Mouse (Mus musculus) heart, embryonic 14.5 days (tissue): ENCODE measurements at regions not wholly inside any gene's neighbourhood (a gene's known extent, or its start where the extent isn't known, plus 50 kb on each side); places are given as distances from the start of the nearest gene placed in this dataset.

Experiments used
- ATAC-seq: fragments of 200-750 bp; cut with Nextera tagmentation; 2 replicates; pipeline ENCODE4 v1.8.0; 2017; ENCODE audit warnings: low read depth, moderate TSS enrichment; ENCODE audit not compliant: insufficient number of reproducible peaks, insufficient read depth, low FRiP score
- H3K27ac ChIP-seq, 2 experiments: fragments of 200-500 bp in 1 of 2; fragments of 300-500 bp in 1 of 2; sonication (generic) in 1 of 2; replicated peaks in 1 of 2; 2 replicates each; pipeline ENCODE4 v1.5.1; 2012 to 2014; ENCODE audit warnings: low read depth in 2 of 2, low read length in 2 of 2, control low read depth in 1 of 2, mild to moderate bottlenecking in 1 of 2, mixed read lengths in 1 of 2; ENCODE audit not compliant: control insufficient read depth in 1 of 2, insufficient read depth in 1 of 2
- H3K27me3 ChIP-seq: fragments of 300-500 bp; sonication (generic); 2 replicates; pipeline ENCODE4 v1.6.1; 2014; ENCODE audit warnings: mild to moderate bottlenecking, low read length, control low read depth; ENCODE audit not compliant: control insufficient read depth, insufficient read depth
- H3K36me3 ChIP-seq: fragments of 300-500 bp; sonication (generic); 2 replicates; pipeline ENCODE4 v1.6.1; 2014; ENCODE audit warnings: mild to moderate bottlenecking, control low read depth, low read length, mixed read lengths; ENCODE audit not compliant: control insufficient read depth, insufficient read depth
- H3K4me1 ChIP-seq, 2 experiments: fragments of 200-500 bp in 1 of 2; fragments of 300-500 bp in 1 of 2; sonication (generic) in 1 of 2; 2 replicates each; pipeline ENCODE4 v1.6.1; 2012 to 2014; ENCODE audit warnings: low read length in 2 of 2, control low read depth in 1 of 2, mixed read lengths in 1 of 2; ENCODE audit not compliant: control insufficient read depth in 2 of 2, insufficient read depth in 2 of 2
- H3K4me2 ChIP-seq: fragments of 300-500 bp; sonication (generic); 2 replicates; pipeline ENCODE4 v1.6.1; 2014; ENCODE audit warnings: mild to moderate bottlenecking, low read length
- H3K4me3 ChIP-seq, 2 experiments: fragments of 200-500 bp in 1 of 2; fragments of 300-500 bp in 1 of 2; sonication (generic) in 1 of 2; 2 replicates each; pipeline ENCODE4 v1.5.1; 2012 to 2014; ENCODE audit warnings: low read length in 2 of 2, mild to moderate bottlenecking in 2 of 2, control low read depth in 1 of 2, low read depth in 1 of 2, moderate library complexity in 1 of 2; ENCODE audit not compliant: control insufficient read depth in 1 of 2, insufficient read depth in 1 of 2
- H3K9ac ChIP-seq: fragments of 300-500 bp; sonication (generic); 2 replicates; pipeline ENCODE4 v1.6.1; 2014; ENCODE audit warnings: mild to moderate bottlenecking, low read length
- H3K9me3 ChIP-seq: fragments of 300-500 bp; sonication (generic); 2 replicates; pipeline ENCODE4 v1.6.1; 2016; ENCODE audit warnings: low read length, control low read depth; ENCODE audit not compliant: control insufficient read depth
- WGBS: fragments of 180-500 bp; shearing (Covaris S2); extraction: QIAGEN DNeasy Blood & Tissue Kit; methylation state at CpG from one replicate; pipeline ENCODE4 v1.1.7; 2014; 5-methylcytosine and 5-hydroxymethylcytosine counted together

GRCm38 (mm10) chr11:19306687-19307086, 287.9 kb upstream of the Meis1 start:
- Histone ChIP-seq H3K27me3 (no peaks in the 10 kb centered on the region), H3K4me1 (peaks cover 4 to 15% of the 10 kb centered on the region in 2 experiments), H3K4me3 (no peak overlapping the region), H3K9me3 (no peaks in the 10 kb centered on the region), H3K36me3 (no peaks in the 10 kb centered on the region), H3K27ac (0 out of 4 replicates have a peak overlapping the region, but pooled peaks of 1 of the 2 experiments have one; percentile 1), H3K4me2 (no peak overlapping the region), H3K9ac (no peak overlapping the region)
- no peak for ATAC-seq
- 81% methylated on average over 5 of the region's 5 CpGs for WGBS

- Histone ChIP-seq H3K9ac (no peak overlapping the region), H3K9me3 (no peaks in the 10 kb centered on the region), H3K36me3 (no peaks in the 10 kb centered on the region), H3K27ac (no peak overlapping the region), H3K4me3 (no peak overlapping the region), H3K4me1 (peaks cover 3 to 12% of the 10 kb centered on the region in 2 experiments; a peak in 3 of 4 replicates), H3K4me2 (no peak overlapping the region), H3K27me3 (no peaks in the 10 kb centered on the region)
- WGBS, result 59% methylated on average over 2 of the region's 3 CpGs
- no peak for ATAC-seq
Observed at GRCm38 (mm10) chr11:19330685-19331239, 312.0 kb upstream of the Meis1 start.

- H3K4me2 ChIP-seq, result no peak overlapping the region
- no peaks in the 10 kb centered on the region for H3K9me3 ChIP-seq
- H3K27me3 ChIP-seq, result no peaks in the 10 kb centered on the region
- H3K27ac ChIP-seq, result no peak overlapping the region
- no peak overlapping the region for H3K9ac ChIP-seq
- H3K4me3 ChIP-seq, result no peak overlapping the region
- peaks cover 3 to 12% of the 10 kb centered on the region in 2 experiments; a peak in 3 of 4 replicates for H3K4me1 ChIP-seq
- ATAC-seq, result no peak
- no peaks in the 10 kb centered on the region for H3K36me3 ChIP-seq
Observed at GRCm38 (mm10) chr11:19332274-19332673, 313.5 kb upstream of the Meis1 start.

- H3K9ac ChIP-seq, result no peak overlapping the region
- no peak overlapping the region for H3K4me2 ChIP-seq
- no peak overlapping the region for H3K4me3 ChIP-seq
- no peaks in the 10 kb centered on the region for H3K36me3 ChIP-seq
- H3K27ac ChIP-seq, result no peak overlapping the region
- H3K4me1 ChIP-seq, result peaks cover 3 to 12% of the 10 kb centered on the region in 2 experiments; a peak in 3 of 4 replicates
- no peaks in the 10 kb centered on the region for H3K9me3 ChIP-seq
- H3K27me3 ChIP-seq, result no peaks in the 10 kb centered on the region
- WGBS, result 18% methylated on average over 1 of the region's 1 CpGs
- ATAC-seq, result no peak
Observed at GRCm38 (mm10) chr11:19332727-19333126, 313.9 kb upstream of the Meis1 start.

GRCm38 (mm10) chr11:19333908-19334487, 315.2 kb upstream of the Meis1 start:
- no peaks in the 10 kb centered on the region for H3K36me3 ChIP-seq
- H3K4me1 ChIP-seq, result peaks cover 0 to 5% of the 10 kb centered on the region in 2 experiments; a peak in 2 of 4 replicates
- H3K27ac ChIP-seq, result no peak overlapping the region
- no peaks in the 10 kb centered on the region for H3K9me3 ChIP-seq
- ATAC-seq, result no peak
- WGBS, result 93% methylated on average over 1 of the region's 1 CpGs
- no peak overlapping the region for H3K4me2 ChIP-seq
- H3K9ac ChIP-seq, result no peak overlapping the region
- no peak overlapping the region for H3K4me3 ChIP-seq
- no peaks in the 10 kb centered on the region for H3K27me3 ChIP-seq

- Histone ChIP-seq H3K27me3 (no peaks in the 10 kb centered on the region), H3K4me3 (no peak overlapping the region), H3K4me1 (peaks cover 0 to 3% of the 10 kb centered on the region in 2 experiments; a peak in 1 of 4 replicates), H3K9ac (no peak overlapping the region), H3K4me2 (no peak overlapping the region), H3K27ac (no peak overlapping the region), H3K36me3 (no peaks in the 10 kb centered on the region), H3K9me3 (no peaks in the 10 kb centered on the region)
- WGBS, result 90% methylated on average over 3 of the region's 3 CpGs
- ATAC-seq, result no peak
Observed at GRCm38 (mm10) chr11:19335384-19335783, 316.6 kb upstream of the Meis1 start.

GRCm38 (mm10) chr11:19339721-19340317, 321.0 kb upstream of the Meis1 start:
- Histone ChIP-seq H3K9ac (no peak overlapping the region), H3K36me3 (no peaks in the 10 kb centered on the region), H3K27ac (no peak overlapping the region), H3K4me2 (no peak overlapping the region), H3K4me3 (no peak overlapping the region), H3K27me3 (no peaks in the 10 kb centered on the region), H3K9me3 (no peaks in the 10 kb centered on the region), H3K4me1 (no peaks in the 10 kb centered on the region)
- no peak for ATAC-seq
- 81% methylated on average over 7 of the region's 7 CpGs for WGBS
